Mouse (Mus musculus): ENCODE measurements at regions not wholly inside any gene's neighbourhood (a gene's known extent, or its start where the extent isn't known, plus 50 kb on each side); places are given as distances from the start of the nearest gene placed in this dataset.

GRCm38 (mm10) chr13:28481224-28481965, 224.1 kb downstream of the Gm11361 start:
- TF ChIP-seq CTCF (IDR thresholded peaks at IDR 0.05): no peak
- ATAC-seq (ENCODE audit: low FRiP score): no peak; the same call in 1 of the 2 replicates
- H3K4me3 ChIP-seq (ENCODE audit: low read depth, low read length): no peak overlapping the region
- peak; percentile 78 for DNase-seq (ENCODE audit: low spot score)
- no peaks in the 10 kb centered on the region for H3K36me3 ChIP-seq (ENCODE audit: insufficient read depth, low read length)
- no peaks in the 10 kb centered on the region for H3K4me1 ChIP-seq (ENCODE audit: insufficient read depth, low read length)
- H3K9ac ChIP-seq (replicated peaks; ENCODE audit: low read length, poor library complexity, severe bottlenecking): no peak overlapping the region
- no peak overlapping the region for H3K27ac ChIP-seq (ENCODE audit: low read depth, low read length)
- H3K4me2 ChIP-seq (ENCODE audit: low read depth, low read length, poor library complexity, severe bottlenecking): no peak overlapping the region
- no peaks in the 10 kb centered on the region for H3K9me3 ChIP-seq (ENCODE audit: low read length)
- no peaks in the 10 kb centered on the region for H3K27me3 ChIP-seq (ENCODE audit: insufficient read depth, low read length)
- 66% methylated on average over 7 of the region's 7 CpGs for WGBS

GRCm38 (mm10) chr13:28466151-28466550, 208.8 kb downstream of the Gm11361 start:
- no peak for TF ChIP-seq CTCF (IDR thresholded peaks at IDR 0.05)
- H3K27ac ChIP-seq (ENCODE audit: low read depth, low read length): no peak overlapping the region
- H3K9ac ChIP-seq (replicated peaks; ENCODE audit: low read length, poor library complexity, severe bottlenecking): no peak overlapping the region
- 92% methylated on average over 2 of the region's 2 CpGs for WGBS
- no peaks in the 10 kb centered on the region for H3K9me3 ChIP-seq (ENCODE audit: low read length)
- H3K4me1 ChIP-seq (ENCODE audit: insufficient read depth, low read length): no peaks in the 10 kb centered on the region
- no peak for DNase-seq (ENCODE audit: low spot score)
- H3K4me2 ChIP-seq (ENCODE audit: low read depth, low read length, poor library complexity, severe bottlenecking): no peak overlapping the region
- no peak overlapping the region for H3K4me3 ChIP-seq (ENCODE audit: low read depth, low read length)
- H3K36me3 ChIP-seq (ENCODE audit: insufficient read depth, low read length): no peaks in the 10 kb centered on the region
- no peaks in the 10 kb centered on the region for H3K27me3 ChIP-seq (ENCODE audit: insufficient read depth, low read length)
- no peak for ATAC-seq (ENCODE audit: low FRiP score)

DNA sequence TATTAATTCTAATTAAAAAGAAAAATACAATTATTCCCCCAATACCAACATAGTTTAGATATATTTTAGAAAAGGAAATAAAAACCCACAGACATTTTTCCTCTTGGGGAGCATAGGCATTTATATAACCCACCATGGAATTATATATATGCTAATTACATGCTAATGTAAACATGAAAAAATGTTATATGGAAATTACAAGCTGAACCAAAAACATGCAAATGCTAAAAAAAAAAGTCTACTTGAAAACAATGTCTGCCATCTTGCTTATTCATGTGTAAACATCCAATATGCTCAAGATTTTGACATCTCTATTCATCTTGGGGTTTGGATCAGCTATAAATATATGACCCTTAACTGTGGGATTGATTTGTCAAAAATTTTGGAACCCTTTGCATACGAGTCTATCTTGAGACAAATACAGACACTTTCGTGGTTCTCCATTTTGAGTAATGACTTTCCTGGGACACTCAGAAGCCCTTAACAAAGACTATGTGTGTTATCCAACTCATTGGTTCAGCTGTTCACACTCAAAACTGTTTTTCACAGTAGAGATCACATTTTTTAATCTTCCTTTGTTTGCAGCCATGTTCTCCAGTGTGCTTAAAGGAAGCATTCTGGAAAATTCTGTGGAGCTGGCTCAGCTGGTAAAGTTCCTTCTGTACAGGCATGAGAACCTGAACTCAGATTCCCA, 208.0 kb downstream of the Gm11361 start:
- Histone ChIP-seq H3K9me3 (ENCODE audit: low read length) (no peaks in the 10 kb centered on the region), H3K4me3 (ENCODE audit: low read depth, low read length) (no peak overlapping the region), H3K4me1 (ENCODE audit: insufficient read depth, low read length) (no peaks in the 10 kb centered on the region), H3K27ac (ENCODE audit: low read depth, low read length) (no peak overlapping the region), H3K36me3 (ENCODE audit: insufficient read depth, low read length) (no peaks in the 10 kb centered on the region), H3K9ac (replicated peaks; ENCODE audit: low read length, poor library complexity, severe bottlenecking) (no peak overlapping the region), H3K4me2 (ENCODE audit: low read depth, low read length, poor library complexity, severe bottlenecking) (no peak overlapping the region), H3K27me3 (ENCODE audit: insufficient read depth, low read length) (no peaks in the 10 kb centered on the region)
- 79% methylated on average over 2 of the region's 2 CpGs for WGBS
- ATAC-seq (ENCODE audit: low FRiP score) (no peak), DNase-seq (ENCODE audit: low spot score) (no peak)
- no peak for TF ChIP-seq CTCF (IDR thresholded peaks at IDR 0.05)

- ATAC-seq (ENCODE audit: low FRiP score) (no peak), DNase-seq (ENCODE audit: low spot score) (no peak)
- H3K36me3 ChIP-seq (ENCODE audit: insufficient read depth, low read length): no peaks in the 10 kb centered on the region
- no peak for TF ChIP-seq CTCF (IDR thresholded peaks at IDR 0.05)
- H3K27me3 ChIP-seq (ENCODE audit: insufficient read depth, low read length): no peaks in the 10 kb centered on the region
- no peak overlapping the region for H3K4me2 ChIP-seq (ENCODE audit: low read depth, low read length, poor library complexity, severe bottlenecking)
- no peak overlapping the region for H3K4me3 ChIP-seq (ENCODE audit: low read depth, low read length)
- no peaks in the 10 kb centered on the region for H3K4me1 ChIP-seq (ENCODE audit: insufficient read depth, low read length)
- 93% methylated on average over 10 of the region's 10 CpGs for WGBS
- H3K9ac ChIP-seq (replicated peaks; ENCODE audit: low read length, poor library complexity, severe bottlenecking): no peak overlapping the region
- H3K27ac ChIP-seq (ENCODE audit: low read depth, low read length): no peak overlapping the region
- H3K9me3 ChIP-seq (ENCODE audit: low read length): no peaks in the 10 kb centered on the region
Observed at GRCm38 (mm10) chr13:28461281-28461680, 204.0 kb downstream of the Gm11361 start.

DNA sequence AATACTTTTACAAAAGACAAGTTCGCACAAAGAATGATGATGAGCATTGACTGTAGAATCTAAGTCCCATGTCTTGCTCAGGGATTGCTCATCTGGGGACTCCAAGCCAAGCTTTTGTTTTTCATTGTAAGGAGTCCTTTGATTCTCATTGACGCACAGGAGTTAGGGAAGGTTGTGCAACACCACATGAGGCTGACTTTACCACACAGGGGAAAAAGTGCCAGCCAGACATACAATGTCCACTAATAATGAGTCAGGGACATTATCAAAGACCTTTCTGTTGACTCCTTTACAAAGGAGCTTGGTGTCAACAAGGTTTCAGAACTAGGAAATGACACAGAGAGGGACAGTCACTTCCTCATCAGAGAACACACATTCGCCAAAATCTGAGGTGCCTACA, 200.1 kb downstream of the Gm11361 start:
- Histone ChIP-seq H3K4me1 (ENCODE audit: insufficient read depth, low read length) (0 out of 2 replicates have a peak, but pooled peaks cover 3% of the 10 kb centered on the region), H3K4me2 (ENCODE audit: low read depth, low read length, poor library complexity, severe bottlenecking) (no peak overlapping the region), H3K9me3 (ENCODE audit: low read length) (no peaks in the 10 kb centered on the region), H3K27me3 (ENCODE audit: insufficient read depth, low read length) (no peaks in the 10 kb centered on the region), H3K36me3 (ENCODE audit: insufficient read depth, low read length) (no peaks in the 10 kb centered on the region), H3K4me3 (ENCODE audit: low read depth, low read length) (no peak overlapping the region), H3K27ac (ENCODE audit: low read depth, low read length) (no peak overlapping the region), H3K9ac (replicated peaks; ENCODE audit: low read length, poor library complexity, severe bottlenecking) (no peak overlapping the region)
- TF ChIP-seq CTCF (IDR thresholded peaks at IDR 0.05): no peak
- DNase-seq (ENCODE audit: low spot score): no peak
- 91% methylated on average over 3 of the region's 3 CpGs for WGBS
- ATAC-seq (ENCODE audit: low FRiP score): no peak

DNA sequence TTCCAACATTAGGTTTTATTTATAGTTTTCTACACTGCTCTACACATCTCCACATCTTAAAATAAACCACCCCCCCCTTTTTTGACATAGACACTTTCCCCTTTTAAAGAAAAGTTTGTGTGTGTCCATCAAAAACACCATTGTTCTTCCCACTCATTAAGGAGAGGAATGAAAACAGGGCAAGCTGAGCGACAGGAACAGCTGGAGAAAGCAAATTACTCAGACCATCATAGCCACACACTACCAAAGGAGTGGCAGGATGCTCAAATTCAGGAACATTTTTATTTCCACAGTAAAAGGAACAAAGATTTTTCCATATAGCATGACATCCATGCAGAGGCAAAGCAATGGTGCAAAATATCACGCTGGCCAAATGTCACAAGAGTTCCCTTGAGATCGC, 198.6 kb downstream of the Gm11361 start:
- H3K36me3 ChIP-seq (ENCODE audit: insufficient read depth, low read length): no peaks in the 10 kb centered on the region

More for the DNA sequence above, 198.6 kb downstream of the Gm11361 start:
- H3K4me2 ChIP-seq (ENCODE audit: low read depth, low read length, poor library complexity, severe bottlenecking): no peak overlapping the region
- no peak overlapping the region for H3K27ac ChIP-seq (ENCODE audit: low read depth, low read length)
- 0 out of 2 replicates have a peak, but pooled peaks cover 3% of the 10 kb centered on the region for H3K4me1 ChIP-seq (ENCODE audit: insufficient read depth, low read length)
- ATAC-seq (ENCODE audit: low FRiP score) (no peak), DNase-seq (ENCODE audit: low spot score) (no peak)
- no peak overlapping the region for H3K4me3 ChIP-seq (ENCODE audit: low read depth, low read length)
- no peaks in the 10 kb centered on the region for H3K9me3 ChIP-seq (ENCODE audit: low read length)
- H3K9ac ChIP-seq (replicated peaks; ENCODE audit: low read length, poor library complexity, severe bottlenecking): no peak overlapping the region
- WGBS: 90% methylated on average over 3 of the region's 3 CpGs
- H3K27me3 ChIP-seq (ENCODE audit: insufficient read depth, low read length): no peaks in the 10 kb centered on the region
- TF ChIP-seq CTCF (IDR thresholded peaks at IDR 0.05): no peak

All from midbrain, postnatal 0 days (tissue).